Mouse (Mus musculus): ENCODE measurements around the gene Ttc41. TPM values are rescaled to one million over a fixed set of nuclear protein-coding genes. Genes with fewer than 3 reads are reported as not detected.
A peak's percentile ranks its signal among the peaks of the same experiment; 100 is the strongest.
"Not testable (repeated sequence)": the region's sequence is repeated elsewhere in the genome, so short reads cannot be mapped to it uniquely, and the experiment has no call there.

Gene Ttc41
- 0.67 and 1.0 TPM in 2 replicates for polyA plus RNA-seq (2015; fragmentation: Nextera tagmentation; extraction: Ambion mirVana)

DNA sequence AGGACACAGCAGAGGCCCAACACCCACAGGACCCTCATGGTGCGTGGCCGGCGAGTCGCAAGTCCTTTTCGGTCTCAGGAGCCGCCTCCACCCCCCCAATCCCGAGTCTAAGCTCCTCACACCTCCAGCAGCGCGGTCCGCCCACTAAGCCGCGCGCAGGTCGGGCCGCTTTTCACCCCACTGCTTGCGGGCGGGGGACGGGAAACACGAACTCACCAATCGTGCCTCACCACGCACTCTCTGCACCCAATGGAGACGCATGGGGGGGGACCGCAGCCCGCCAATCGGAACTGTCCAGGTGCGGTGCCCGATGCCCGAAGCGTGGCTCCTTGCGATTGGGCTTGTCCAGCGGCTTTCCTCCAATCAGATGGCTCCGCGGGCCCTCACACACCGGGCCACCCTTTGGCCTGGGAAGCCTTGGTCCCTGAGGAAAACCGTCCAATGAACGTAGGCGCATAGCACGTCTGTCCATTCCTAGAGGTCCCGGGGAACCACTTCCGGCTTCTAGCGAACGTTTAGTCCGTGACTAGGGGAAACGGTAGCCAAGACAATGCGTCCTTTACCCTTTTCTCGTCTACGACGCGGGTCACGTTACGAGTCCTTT, at the start of gene Ttc41, which contains the start of gene Hsp90b1:
TSS of gene Ttc41 (plus strand) at position 494 of the 604 bp plus-strand sequence.
TSS of gene Hsp90b1 (minus strand) at position 192 of the 604 bp plus-strand sequence.
- no peaks in the 10 kb centered on the region for H3K9me3 ChIP-seq (ENCODE audit: low read length)
- peak within 1 kb of the TSS; percentile 70 for H3K4me3 ChIP-seq (ENCODE audit: low read depth, low read length)
- H3K4me1 ChIP-seq (ENCODE audit: insufficient read depth, low read depth, low read length), result peaks cover 5% of the 10 kb centered on the region; the same call in 1 of the 2 replicates
- ATAC-seq (peak; percentile 97), DNase-seq (ENCODE audit: low spot score) (peak; percentile 100)
- peak within 1 kb of the TSS; percentile 67 for H3K9ac ChIP-seq (replicated peaks; ENCODE audit: low read depth)
- WGBS, result 0% methylated on average over 51 of the region's 51 CpGs
- no peaks in the 10 kb centered on the region for H3K27me3 ChIP-seq (replicated peaks; ENCODE audit: insufficient read depth, low read length)
- TF ChIP-seq EP300 (IDR thresholded peaks at IDR 0.05) (no peak; the same call in none of the 2 replicates), CTCF (IDR thresholded peaks at IDR 0.05) (no peak)
- peak within 1 kb of the TSS; percentile 95 for H3K27ac ChIP-seq (ENCODE audit: low read length)
- H3K4me2 ChIP-seq (replicated peaks; ENCODE audit: low read depth, low read length), result peak within 1 kb of the TSS; percentile 69
- H3K36me3 ChIP-seq (ENCODE audit: insufficient read depth, low read length), result peaks cover 9% of the 10 kb centered on the region

DNA sequence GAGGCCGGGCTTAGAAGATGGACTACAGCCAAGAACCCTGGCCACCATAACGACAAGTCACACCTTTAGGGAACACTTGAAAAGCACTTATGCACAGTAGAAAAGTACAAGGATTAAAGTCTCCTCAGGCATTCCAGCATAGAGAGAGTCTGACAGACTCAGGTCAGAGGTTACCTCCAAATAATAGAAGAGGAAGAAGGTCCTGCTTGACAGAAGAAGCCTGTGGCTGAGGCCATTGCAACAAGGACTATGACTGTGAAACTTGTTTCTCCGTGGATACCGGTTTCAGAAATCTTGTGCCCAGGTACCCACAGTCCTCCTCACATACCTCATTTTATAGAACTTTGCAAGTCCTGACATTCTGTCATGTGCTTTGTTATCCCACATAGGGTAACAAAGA, 35.1 kb upstream of the Ttc41 start:
- not testable (repeated sequence) for H3K4me2 ChIP-seq (replicated peaks; ENCODE audit: low read depth, low read length); H3K4me1 ChIP-seq (ENCODE audit: insufficient read depth, low read depth, low read length); H3K36me3 ChIP-seq (ENCODE audit: insufficient read depth, low read length); H3K27ac ChIP-seq (ENCODE audit: low read length); H3K27me3 ChIP-seq (replicated peaks; ENCODE audit: insufficient read depth, low read length); H3K4me3 ChIP-seq (ENCODE audit: low read depth, low read length); H3K9me3 ChIP-seq (ENCODE audit: low read length); H3K9ac ChIP-seq (replicated peaks; ENCODE audit: low read depth)
- DNase-seq (ENCODE audit: low spot score) (peak; percentile 26), ATAC-seq (peak; percentile 78)
- 34% methylated on average over 2 of the region's 4 CpGs for WGBS

DNA sequence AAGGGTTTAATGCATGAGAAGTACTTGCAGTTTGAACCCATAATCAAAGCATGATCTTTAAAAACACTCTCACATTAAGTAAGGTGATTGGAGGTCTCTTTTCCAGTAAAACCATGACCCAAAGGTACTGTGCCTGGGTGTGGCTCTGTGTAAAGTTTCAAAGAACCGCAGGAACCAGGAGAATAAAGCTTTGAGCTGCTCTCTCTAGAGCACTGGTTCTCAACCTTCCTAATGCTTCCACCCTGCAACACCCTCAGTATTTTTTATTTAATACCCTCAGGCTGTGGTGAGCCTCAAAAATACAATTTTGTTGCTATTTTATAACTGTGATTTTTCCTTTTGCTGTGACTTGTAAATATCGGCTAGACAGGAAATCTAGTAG, 20.8 kb upstream of the Ttc41 start:
- not testable (repeated sequence) for H3K27ac ChIP-seq (ENCODE audit: low read length); H3K36me3 ChIP-seq (ENCODE audit: insufficient read depth, low read length); H3K9me3 ChIP-seq (ENCODE audit: low read length); H3K4me1 ChIP-seq (ENCODE audit: insufficient read depth, low read depth, low read length); DNase-seq (ENCODE audit: low spot score); H3K9ac ChIP-seq (replicated peaks; ENCODE audit: low read depth); H3K27me3 ChIP-seq (replicated peaks; ENCODE audit: insufficient read depth, low read length)
- ATAC-seq, result peak; percentile 14
- 32% methylated on average over 2 of the region's 2 CpGs for WGBS
- Histone ChIP-seq H3K4me3 (ENCODE audit: low read depth, low read length) (peak overlapping the region; percentile 45), H3K4me2 (replicated peaks; ENCODE audit: low read depth, low read length) (peak overlapping the region; percentile 74)

DNA sequence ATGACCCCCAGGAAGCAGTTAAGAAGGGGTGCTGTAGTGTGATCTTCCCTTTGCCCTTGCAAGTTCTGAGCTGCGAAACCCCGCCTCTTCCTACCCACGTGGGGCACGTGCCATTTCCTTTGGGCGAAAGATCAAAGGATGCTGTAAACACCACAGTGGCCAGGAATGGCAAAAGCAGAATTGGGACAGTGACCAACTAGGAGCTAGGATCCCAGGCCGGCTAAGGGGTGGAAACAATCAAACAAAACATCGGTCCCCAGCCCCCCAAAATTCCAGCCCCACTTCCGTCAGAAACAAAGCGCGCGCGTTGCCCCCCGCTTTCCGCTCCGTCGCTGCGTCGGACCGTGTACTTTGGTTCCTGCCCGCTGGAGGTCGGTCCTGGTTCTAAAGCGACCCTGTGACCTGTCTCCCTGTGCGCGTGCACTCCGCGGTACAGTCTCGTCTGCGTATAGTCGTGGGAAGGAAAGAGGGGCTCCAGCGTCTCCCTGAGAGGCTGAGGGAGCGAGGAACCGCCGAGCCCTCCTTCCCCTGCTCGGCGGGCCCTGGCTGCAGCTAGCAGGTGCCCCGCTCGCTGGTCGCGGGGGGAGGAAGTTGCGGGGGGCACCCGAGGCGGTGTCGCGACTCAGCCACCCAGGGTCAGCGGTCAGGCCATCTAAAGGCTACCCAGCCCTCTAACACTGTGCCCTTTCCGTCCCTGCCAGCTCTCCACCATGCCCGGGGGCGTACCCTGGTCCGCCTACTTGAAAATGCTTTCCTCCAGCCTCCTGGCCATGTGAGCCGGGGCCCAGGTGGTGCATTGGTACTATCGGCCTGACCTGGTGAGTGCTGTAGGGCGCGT, 20.2 kb upstream of the Ttc41 start:
- WGBS, result under 1% methylated on average over 48 of the region's 53 CpGs
- H3K9ac ChIP-seq (replicated peaks; ENCODE audit: low read depth), result peak overlapping the region; percentile 67
- peak; percentile 94 for ATAC-seq

DNA sequence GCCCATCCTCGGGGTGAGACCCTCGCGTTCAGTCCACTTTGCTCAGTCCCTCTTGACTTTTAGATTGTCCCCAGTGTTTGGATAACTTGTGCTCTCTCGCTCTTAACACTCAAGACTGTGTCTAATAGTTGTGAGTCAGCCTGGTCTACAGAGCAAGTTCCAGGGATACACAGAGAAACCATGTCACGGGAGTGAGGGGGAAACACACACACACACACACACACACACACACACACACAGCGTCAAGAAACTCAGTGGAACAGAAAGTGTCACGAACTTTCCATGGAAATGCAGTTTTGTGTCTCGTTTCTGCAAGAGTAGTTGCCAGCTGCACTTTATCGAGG, 19.6 kb upstream of the Ttc41 start:
- 16% methylated on average over 8 of the region's 9 CpGs for WGBS
- not testable (repeated sequence) for DNase-seq (ENCODE audit: low spot score); H3K27me3 ChIP-seq (replicated peaks; ENCODE audit: insufficient read depth, low read length); H3K36me3 ChIP-seq (ENCODE audit: insufficient read depth, low read length); ATAC-seq; H3K27ac ChIP-seq (ENCODE audit: low read length); H3K4me1 ChIP-seq (ENCODE audit: insufficient read depth, low read depth, low read length); H3K9me3 ChIP-seq (ENCODE audit: low read length)
- H3K4me3 ChIP-seq (ENCODE audit: low read depth, low read length), result peak overlapping the region; percentile 45
- peak overlapping the region; percentile 74 for H3K4me2 ChIP-seq (replicated peaks; ENCODE audit: low read depth, low read length)
- H3K9ac ChIP-seq (replicated peaks; ENCODE audit: low read depth), result peak overlapping the region; percentile 67; the same call in 1 of the 2 replicates

More for the DNA sequence above, 20.2 kb upstream of the Ttc41 start:
- TF ChIP-seq EP300 (IDR thresholded peaks at IDR 0.05), result 0 out of 2 replicates have a peak, but pooled peaks have one; percentile 27
- peak; percentile 35 for TF ChIP-seq CTCF (IDR thresholded peaks at IDR 0.05)
- peak overlapping the region; percentile 74 for H3K4me2 ChIP-seq (replicated peaks; ENCODE audit: low read depth, low read length)
- H3K36me3 ChIP-seq (ENCODE audit: insufficient read depth, low read length); H3K27me3 ChIP-seq (replicated peaks; ENCODE audit: insufficient read depth, low read length); H3K4me1 ChIP-seq (ENCODE audit: insufficient read depth, low read depth, low read length); H3K9me3 ChIP-seq (ENCODE audit: low read length): not testable (repeated sequence)
- DNase-seq (ENCODE audit: low spot score), result peak; percentile 47
- H3K4me3 ChIP-seq (ENCODE audit: low read depth, low read length), result peak overlapping the region; percentile 45
- H3K27ac ChIP-seq (ENCODE audit: low read length), result peak overlapping the region; percentile 48; the same call in 1 of the 2 replicates

DNA sequence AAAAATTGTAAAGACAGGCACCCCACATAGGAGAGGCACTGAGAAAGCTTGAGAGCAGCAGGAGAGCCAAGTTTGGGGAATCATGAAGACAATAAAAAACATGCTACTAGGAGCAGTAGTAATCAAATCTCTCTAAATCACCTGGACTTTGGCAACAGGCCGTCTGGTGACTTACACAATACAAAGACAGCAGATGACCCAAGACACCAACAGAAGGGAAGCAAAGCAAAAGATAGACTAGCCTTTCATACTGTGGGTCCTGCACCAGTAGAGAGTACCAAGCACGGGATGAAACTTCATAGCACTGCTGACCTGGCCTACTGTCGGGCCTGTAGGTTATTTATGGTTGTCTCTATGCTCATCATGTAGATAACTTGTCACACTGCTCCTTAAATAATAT, 5.4 kb upstream of the Ttc41 start:
- TF ChIP-seq EP300 (IDR thresholded peaks at IDR 0.05) (no peak), CTCF (IDR thresholded peaks at IDR 0.05) (no peak)
- H3K4me3 ChIP-seq (ENCODE audit: low read depth, low read length), result no peak overlapping the region
- ATAC-seq (no peak), DNase-seq (ENCODE audit: low spot score) (no peak)
- no peak overlapping the region for H3K9ac ChIP-seq (replicated peaks; ENCODE audit: low read depth)
- H3K36me3 ChIP-seq (ENCODE audit: insufficient read depth, low read length), result peaks cover 35% of the 10 kb centered on the region
- H3K4me1 ChIP-seq (ENCODE audit: insufficient read depth, low read depth, low read length), result peaks cover 5% of the 10 kb centered on the region; the same call in 1 of the 2 replicates
- 52% methylated on average over 3 of the region's 3 CpGs for WGBS
- no peak overlapping the region for H3K4me2 ChIP-seq (replicated peaks; ENCODE audit: low read depth, low read length)
- no peak overlapping the region for H3K27ac ChIP-seq (ENCODE audit: low read length)
- H3K9me3 ChIP-seq (ENCODE audit: low read length), result no peaks in the 10 kb centered on the region
- no peaks in the 10 kb centered on the region for H3K27me3 ChIP-seq (replicated peaks; ENCODE audit: insufficient read depth, low read length)

Data from lung, postnatal 0 days (tissue).